Mouse (Mus musculus): ENCODE data around the gene Aoah. TPM values are rescaled to one million over a fixed set of nuclear protein-coding genes. Genes with fewer than 3 reads are reported as not detected.

The Aoah gene
- total RNA-seq, 2 experiments from 2014 or later = 0.33 TPM; not detected in 1

GRCm38 (mm10) chr13:20904118-20904517 lies 110.2 kb downstream of the Aoah start:
- no peak for DNase-seq (ENCODE audit: extremely low spot score in 1 of 2, low spot score in 1 of 2)

GRCm38 (mm10) chr13:20905195-20905594 lies 111.3 kb downstream of the Aoah start:
- no peak for DNase-seq (ENCODE audit: extremely low spot score in 1 of 2, low spot score in 1 of 2)

GRCm38 (mm10) chr13:20916698-20917511 lies 123.0 kb downstream of the Aoah start:
- DNase-seq (ENCODE audit: extremely low spot score in 1 of 2, low spot score in 1 of 2) = no peak

GRCm38 (mm10) chr13:20920401-20920800 lies 126.5 kb downstream of the Aoah start:
- no peak for DNase-seq (ENCODE audit: extremely low spot score in 1 of 2, low spot score in 1 of 2)

GRCm38 (mm10) chr13:20936016-20936415 lies 142.1 kb downstream of the Aoah start:
- no peak for DNase-seq (ENCODE audit: extremely low spot score in 1 of 2, low spot score in 1 of 2)

- peak; percentile 33 to 84 for DNase-seq (ENCODE audit: extremely low spot score in 1 of 2, low spot score in 1 of 2)
These were observed 143.5 kb downstream of the Aoah start for GRCm38 (mm10) chr13:20937452-20937851.

GRCm38 (mm10) chr13:20939099-20939498 lies 145.2 kb downstream of the Aoah start:
- no peak for DNase-seq (ENCODE audit: extremely low spot score in 1 of 2, low spot score in 1 of 2)

- DNase-seq (ENCODE audit: extremely low spot score in 1 of 2, low spot score in 1 of 2) = peak in 1 of 2 experiments; percentile 22
These were observed 146.5 kb downstream of the Aoah start for GRCm38 (mm10) chr13:20940389-20940788.

GRCm38 (mm10) chr13:20941707-20942106 lies 147.8 kb downstream of the Aoah start:
- DNase-seq (ENCODE audit: extremely low spot score in 1 of 2, low spot score in 1 of 2) = no peak

- DNase-seq (ENCODE audit: extremely low spot score in 1 of 2, low spot score in 1 of 2) = no peak
These were observed 169.2 kb downstream of the Aoah start for GRCm38 (mm10) chr13:20963086-20963485.

GRCm38 (mm10) chr13:20981234-20982230 lies 187.6 kb downstream of the Aoah start:
- DNase-seq (ENCODE audit: extremely low spot score in 1 of 2, low spot score in 1 of 2) = no peak

GRCm38 (mm10) chr13:20985510-20985909 lies 191.6 kb downstream of the Aoah start:
- no peak for DNase-seq (ENCODE audit: extremely low spot score in 1 of 2, low spot score in 1 of 2)

- DNase-seq (ENCODE audit: extremely low spot score in 1 of 2, low spot score in 1 of 2) = no peak
These were observed 192.0 kb downstream of the Aoah start for GRCm38 (mm10) chr13:20985961-20986360.

GRCm38 (mm10) chr13:21005238-21005637 lies 211.3 kb downstream of the Aoah start:
- no peak for DNase-seq (ENCODE audit: extremely low spot score in 1 of 2, low spot score in 1 of 2)

- no peak for DNase-seq (ENCODE audit: extremely low spot score in 1 of 2, low spot score in 1 of 2)
These were observed 211.9 kb downstream of the Aoah start for GRCm38 (mm10) chr13:21005642-21006320.

- no peak for DNase-seq (ENCODE audit: extremely low spot score in 1 of 2, low spot score in 1 of 2)
These were observed 212.4 kb downstream of the Aoah start for GRCm38 (mm10) chr13:21006321-21006653.

GRCm38 (mm10) chr13:21013659-21014058 lies 219.7 kb downstream of the Aoah start:
- no peak for DNase-seq (ENCODE audit: extremely low spot score in 1 of 2, low spot score in 1 of 2)

GRCm38 (mm10) chr13:21024831-21025230 lies 230.9 kb downstream of the Aoah start:
- no peak for DNase-seq (ENCODE audit: extremely low spot score in 1 of 2, low spot score in 1 of 2)

GRCm38 (mm10) chr13:21033176-21033575 lies 239.3 kb downstream of the Aoah start:
- DNase-seq (ENCODE audit: extremely low spot score in 1 of 2, low spot score in 1 of 2) = peak in 1 of 2 experiments; percentile 7

- DNase-seq (ENCODE audit: extremely low spot score in 1 of 2, low spot score in 1 of 2) = no peak
These were observed 241.1 kb downstream of the Aoah start for GRCm38 (mm10) chr13:21035011-21035410.

- DNase-seq (ENCODE audit: extremely low spot score in 1 of 2, low spot score in 1 of 2) = no peak
These were observed 242.1 kb downstream of the Aoah start for GRCm38 (mm10) chr13:21035981-21036380.

Data from layer of hippocampus, postnatal 25 days (tissue).